Mouse (Mus musculus): ENCODE measurements around the gene Tnr.

Gene Tnr

GRCm38 (mm10) chr1:159629822-159630589 is 106.4 kb downstream of the Tnr start:
- no peak for DNase-seq (ENCODE audit: low read depth, low spot score)

GRCm38 (mm10) chr1:159632558-159632957 is 109.0 kb downstream of the Tnr start:
- no peak for DNase-seq (ENCODE audit: low read depth, low spot score)

GRCm38 (mm10) chr1:159639408-159639807 is 115.8 kb downstream of the Tnr start:
- no peak for DNase-seq (ENCODE audit: low read depth, low spot score)

- no peak for DNase-seq (ENCODE audit: low read depth, low spot score)
Measured at GRCm38 (mm10) chr1:159645719-159646118, 122.2 kb downstream of the Tnr start.

- no peak for DNase-seq (ENCODE audit: low read depth, low spot score)
Measured at GRCm38 (mm10) chr1:159650486-159650885, 126.9 kb downstream of the Tnr start.

- DNase-seq (ENCODE audit: low read depth, low spot score) = no peak
Measured at GRCm38 (mm10) chr1:159655241-159655640, 131.7 kb downstream of the Tnr start.

GRCm38 (mm10) chr1:159657856-159658542 is 134.4 kb downstream of the Tnr start:
- DNase-seq (ENCODE audit: low read depth, low spot score) = no peak

GRCm38 (mm10) chr1:159660620-159661501 is 137.3 kb downstream of the Tnr start:
- no peak for DNase-seq (ENCODE audit: low read depth, low spot score)

- DNase-seq (ENCODE audit: low read depth, low spot score) = no peak
Measured at GRCm38 (mm10) chr1:159664496-159664895, 140.9 kb downstream of the Tnr start.

GRCm38 (mm10) chr1:159664945-159665344 is 141.4 kb downstream of the Tnr start:
- DNase-seq (ENCODE audit: low read depth, low spot score) = no peak

- DNase-seq (ENCODE audit: low read depth, low spot score) = no peak
Measured at GRCm38 (mm10) chr1:159670629-159671150, 147.1 kb downstream of the Tnr start.

- no peak for DNase-seq (ENCODE audit: low read depth, low spot score)
Measured at GRCm38 (mm10) chr1:159671181-159671580, 147.6 kb downstream of the Tnr start.

- no peak for DNase-seq (ENCODE audit: low read depth, low spot score)
Measured at GRCm38 (mm10) chr1:159674240-159674639, 150.7 kb downstream of the Tnr start.

- DNase-seq (ENCODE audit: low read depth, low spot score) = no peak
Measured at GRCm38 (mm10) chr1:159675472-159675871, 151.9 kb downstream of the Tnr start.

- DNase-seq (ENCODE audit: low read depth, low spot score) = no peak
Measured at GRCm38 (mm10) chr1:159678221-159678935, 154.8 kb downstream of the Tnr start.

- DNase-seq (ENCODE audit: low read depth, low spot score) = no peak
Measured at GRCm38 (mm10) chr1:159681252-159681651, 157.7 kb downstream of the Tnr start.

GRCm38 (mm10) chr1:159686476-159687231 is 163.1 kb downstream of the Tnr start:
- no peak for DNase-seq (ENCODE audit: low read depth, low spot score)

- no peak for DNase-seq (ENCODE audit: low read depth, low spot score)
Measured at GRCm38 (mm10) chr1:159696717-159697116, 173.1 kb downstream of the Tnr start.

- peak; percentile 36 for DNase-seq (ENCODE audit: low read depth, low spot score)
Measured at GRCm38 (mm10) chr1:159702038-159702437, 178.5 kb downstream of the Tnr start.

- no peak for DNase-seq (ENCODE audit: low read depth, low spot score)
Measured at GRCm38 (mm10) chr1:159704925-159705324, 181.4 kb downstream of the Tnr start.
